Mouse (Mus musculus) limb, embryonic 10.5 days (tissue): ENCODE data around the gene Ppp2r1a. TPM values are rescaled to one million over a fixed set of nuclear protein-coding genes. Genes with fewer than 3 reads are reported as not detected.

Source experiments
- DNase-seq: peaks from one replicate; pipeline ENCODE4 v3.0.0-alpha.2; 2017; ENCODE audit warnings: low spot score
- H3K27ac ChIP-seq: fragments of 300-500 bp; sonication (generic); 2 replicates; pipeline ENCODE4 v1.5.1; 2016; ENCODE audit warnings: mild to moderate bottlenecking
- H3K27me3 ChIP-seq: fragments of 300-500 bp; sonication (generic); 2 replicates; pipeline ENCODE4 v1.6.1; 2016; ENCODE audit warnings: low read depth, mild to moderate bottlenecking; ENCODE audit not compliant: poor library complexity, severe bottlenecking
- H3K36me3 ChIP-seq: fragments of 300-500 bp; sonication (generic); 2 replicates; pipeline ENCODE4 v1.6.1; 2016; ENCODE audit warnings: mild to moderate bottlenecking, moderate library complexity
- H3K4me1 ChIP-seq: fragments of 300-500 bp; sonication (generic); 2 replicates; pipeline ENCODE4 v1.6.1; 2016
- H3K4me3 ChIP-seq: fragments of 300-500 bp; sonication (generic); 2 replicates; pipeline ENCODE4 v1.5.1; 2016; ENCODE audit warnings: mild to moderate bottlenecking, moderate library complexity
- H3K9me3 ChIP-seq: fragments of 300-500 bp; sonication (generic); replicated peaks from 2 replicates; pipeline ENCODE4 v1.6.1; 2016; ENCODE audit warnings: mild to moderate bottlenecking
- WGBS: fragments of 180-500 bp; shearing (Covaris S2); methylation state at CpG from one replicate; pipeline ENCODE4 v1.1.7; 2016; 5-methylcytosine and 5-hydroxymethylcytosine counted together
- polyA plus RNA-seq: library from polyadenylated mRNA; unstranded; fragments of >200 nt; fragmentation: Nextera tagmentation; extraction: Ambion mirVana; gene quantifications from 2 replicates; pipeline ENCODE4 v1.2.1, GENCODE M21; 2016

Gene Ppp2r1a
- polyA plus RNA-seq, 1 experiment from 2014 or later = 432 TPM

DNA sequence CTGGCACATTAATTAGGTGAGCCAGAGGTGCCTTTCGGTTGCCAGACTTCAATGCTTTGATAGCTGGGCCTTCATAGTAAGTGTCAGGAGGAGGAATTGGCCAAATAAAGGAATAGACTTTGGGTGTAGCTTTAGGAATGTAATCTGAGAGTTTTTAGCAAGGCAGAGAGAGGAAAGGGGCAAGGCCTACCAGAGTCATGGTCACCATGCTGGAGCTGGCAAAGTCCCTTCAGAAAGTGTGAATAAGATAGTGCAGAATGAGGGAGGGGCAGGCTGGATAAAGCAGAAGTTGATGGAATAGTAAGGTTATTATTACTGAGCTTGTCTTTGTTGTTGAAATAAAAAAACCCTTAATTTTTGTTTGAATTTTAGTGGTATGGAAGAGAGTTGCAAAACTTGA lies 64.6 kb downstream of the Ppp2r1a start:
- no peaks in the 10 kb centered on the region for H3K9me3 ChIP-seq
- peak overlapping the region; percentile 83 for H3K4me3 ChIP-seq
- H3K36me3 ChIP-seq = peaks cover 34% of the 10 kb centered on the region
- 23% methylated on average over 1 of the region's 1 CpGs for whole genome bisulfite sequencing
- DNase-seq = no peak
- peaks cover 11% of the 10 kb centered on the region for H3K4me1 ChIP-seq
- H3K27me3 ChIP-seq = no peaks in the 10 kb centered on the region
- H3K27ac ChIP-seq = peak overlapping the region; percentile 92

Other genes with a start within 250 kb of the Ppp2r1a start
- gene Vmn1r227, start 215.5 kb upstream of the Ppp2r1a start, polyA plus RNA-seq = not detected in 2 replicates
- gene Vmn1r228, start 159.2 kb upstream of the Ppp2r1a start, polyA plus RNA-seq = not detected in 2 replicates
- gene Vmn1r229, start 133.8 kb upstream of the Ppp2r1a start, polyA plus RNA-seq = not detected in 2 replicates
- gene Vmn1r230, start 104.9 kb upstream of the Ppp2r1a start, polyA plus RNA-seq = not detected in 2 replicates
- gene Vmn1r231, start 40.2 kb upstream of the Ppp2r1a start, polyA plus RNA-seq = not detected in 2 replicates
- gene Vmn1r232, start 25.6 kb upstream of the Ppp2r1a start, polyA plus RNA-seq = not detected in 2 replicates
- not detected in 2 replicates for gene Vmn1r233, start 51.2 kb downstream of the Ppp2r1a start, polyA plus RNA-seq
- 15.1 and 19.1 TPM in 2 replicates for gene Zfp160, start 63.6 kb downstream of the Ppp2r1a start, polyA plus RNA-seq